9 mouse cellular contexts compared by ENCODE assay signal in genomic region chr2:118199867-118200266, GRCm38 (mm10). TPM values are rescaled to one million over a fixed set of nuclear protein-coding genes. Genes with fewer than 3 reads are reported as not detected.
DNase-seq lines count a peak whose midpoint lies in the region; ATAC-seq lines count a peak whose summit lies in the region.
"Had no signal": no experiment of that assay in that cellular context is flagged by ENCODE, and none has a peak within 500 bp of the region (broad histone marks: within the 10 kb centered on the region; RNA-seq: fewer than 3 reads in every experiment).

No protein-coding gene starts in this region.

- H3K4me2 ChIP-seq in forebrain, embryonic 14.5 days (ENCODE audit: low read length), result no peak overlapping the region

- H3K4me3 ChIP-seq in forebrain, embryonic 14.5 days (ENCODE audit: low read depth, low read length), result no peak overlapping the region
- H3K4me3 ChIP-seq: myocyte had no signal

- ATAC-seq in cerebellum, adult (ENCODE audit: insufficient number of reproducible peaks, low FRiP score, low TSS enrichment), result peak; percentile 74
- peak; percentile 32; the same call in 1 of the 2 replicates for ATAC-seq in forebrain, embryonic 14.5 days
- ATAC-seq in megakaryocyte, adult 5-6 weeks (ENCODE audit: poor library complexity, severe bottlenecking), result peak; percentile 93
- no peak for ATAC-seq in inflammation-experienced regulatory T-cells, adult 6 months

- DNase-seq in Muller cell, postnatal 12 days (ENCODE audit: inconsistent ontology term), result peak; percentile 76
- DNase-seq in forebrain, embryonic 14.5 days (ENCODE audit: low spot score), result peak; percentile 88
- DNase-seq in heart, postnatal 4 days, result peak; percentile 86
- peak; percentile 83 to 88 for DNase-seq in layer of hippocampus, postnatal 10 days (ENCODE audit: low spot score in 2 of 2)
- DNase-seq in right cerebral cortex, postnatal 4 days, result peak; percentile 75

- 7% methylated on average over 5 of the region's 5 CpGs for WGBS in forebrain, embryonic 14.5 days

- H3K9me3 ChIP-seq in forebrain, embryonic 14.5 days (replicated peaks; ENCODE audit: control insufficient read depth, low read length), result no peaks in the 10 kb centered on the region

- no peak overlapping the region for H3K9ac ChIP-seq in forebrain, embryonic 14.5 days (ENCODE audit: low read length)

- no peak overlapping the region for H3K27ac ChIP-seq in forebrain, embryonic 14.5 days (ENCODE audit: low read depth, low read length)

- no peaks in the 10 kb centered on the region for H3K36me3 ChIP-seq in forebrain, embryonic 14.5 days (ENCODE audit: control insufficient read depth, insufficient read depth, low read length)

- H3K27me3 ChIP-seq in forebrain, embryonic 14.5 days (replicated peaks; ENCODE audit: control insufficient read depth, insufficient read depth, low read length), result no peaks in the 10 kb centered on the region

- H3K4me1 ChIP-seq in forebrain, embryonic 14.5 days (ENCODE audit: control insufficient read depth, insufficient read depth, low read length), result peaks cover 31% of the 10 kb centered on the region

RNA-seq across cellular contexts. Expression of gene Fsip1, which starts 56.9 kb away (rescaled TPM):
- 4.2 and 4.3 TPM in 2 replicates for polyA plus RNA-seq in forebrain, embryonic 14.5 days (2014; fragmentation: Nextera tagmentation; extraction: Ambion mirVana)
- total RNA-seq in heart, postnatal 4 days (2021), result under 1 TPM in 1 of 2 experiments, not detected in 1; 0.23 TPM
- 1 to 10 TPM; 2.1 to 2.8 TPM for total RNA-seq in layer of hippocampus, postnatal 10 days (2021)
- not detected in 2 replicates for total RNA-seq in megakaryocyte, adult 5-6 weeks (2015)
- 0.07 TPM in 1 of 2 replicates, not detected in the other for total RNA-seq in megakaryocyte, adult 5-6 weeks (2017)
- not detected for polyA plus RNA-seq in inflammation-experienced regulatory T-cells, adult 6 months (2017; shearing (Covaris generic))
